Mouse (Mus musculus) liver, embryonic 14.5 days (tissue): ENCODE data around the gene Ptpn4. TPM values are rescaled to one million over a fixed set of nuclear protein-coding genes. Genes with fewer than 3 reads are reported as not detected.

ENCODE experiments used
- ATAC-seq: fragments of 200-750 bp; cut with Nextera tagmentation; 2 replicates; pipeline ENCODE4 v1.8.0; 2017; ENCODE audit warnings: moderate number of reproducible peaks, mild to moderate bottlenecking, moderate library complexity; ENCODE audit not compliant: insufficient read depth
- DNase-seq, 3 experiments: peaks; one replicate each; pipeline ENCODE4 v3.0.0-alpha.2; 2012 to 2013; ENCODE audit warnings: low read depth in 3 of 3, low spot score in 3 of 3
- H3K27ac ChIP-seq: fragments of 300-500 bp; sonication (generic); 2 replicates; pipeline ENCODE4 v1.5.1; 2014; ENCODE audit warnings: moderate library complexity, mild to moderate bottlenecking, control low read depth, inconsistent platforms
- H3K27me3 ChIP-seq: fragments of 300-500 bp; sonication (generic); 2 replicates; pipeline ENCODE4 v1.6.1; 2014; ENCODE audit warnings: mild to moderate bottlenecking, low read length, moderate library complexity; ENCODE audit not compliant: control insufficient read depth, insufficient read depth
- H3K36me3 ChIP-seq: fragments of 300-500 bp; sonication (generic); replicated peaks from 2 replicates; pipeline ENCODE4 v1.6.1; 2014; ENCODE audit warnings: low read depth; ENCODE audit not compliant: control insufficient read depth, insufficient read depth
- H3K4me1 ChIP-seq, 2 experiments: fragments of 200-500 bp in 1 of 2; fragments of 300-500 bp in 1 of 2; sonication (generic) in 1 of 2; replicated peaks; 2 replicates each; pipeline ENCODE4 v1.6.1; 2012 to 2014; ENCODE audit warnings: antibody characterized with exemption in 1 of 2, inconsistent platforms in 1 of 2, low read length in 1 of 2; ENCODE audit not compliant: control insufficient read depth in 2 of 2, insufficient read depth in 2 of 2
- H3K4me2 ChIP-seq: fragments of 300-500 bp; sonication (generic); 2 replicates; pipeline ENCODE4 v1.6.1; 2014; ENCODE audit warnings: low read depth, mild to moderate bottlenecking, control low read depth, moderate library complexity
- H3K4me3 ChIP-seq, 2 experiments: fragments of 200-500 bp in 1 of 2; fragments of 300-500 bp in 1 of 2; sonication (generic) in 1 of 2; 2 replicates each; pipeline ENCODE4 v1.5.1; 2012 to 2014; ENCODE audit warnings: low read depth in 2 of 2, low read length in 2 of 2, mild to moderate bottlenecking in 2 of 2, control low read depth in 1 of 2, inconsistent platforms in 1 of 2, moderate library complexity in 1 of 2; ENCODE audit not compliant: insufficient read depth in 1 of 2
- H3K9ac ChIP-seq: fragments of 300-500 bp; sonication (generic); replicated peaks from 2 replicates; pipeline ENCODE4 v1.6.1; 2014; ENCODE audit warnings: mild to moderate bottlenecking, control low read depth, moderate library complexity
- H3K9me3 ChIP-seq: fragments of 300-500 bp; sonication (generic); 2 replicates; pipeline ENCODE4 v1.6.1; 2016; ENCODE audit warnings: low read length, mixed read lengths; ENCODE audit not compliant: control insufficient read depth
- CTCF ChIP-seq: IDR thresholded peaks from 2 replicates; pipeline ENCODE4 v1.5.1; 2016; ENCODE audit warnings: antibody characterized with exemption, low read depth, control low read depth
- EP300 ChIP-seq: IDR thresholded peaks from 2 replicates; pipeline ENCODE4 v1.6.1; 2016; ENCODE audit warnings: antibody characterized with exemption, low read depth
- WGBS: fragments of 180-500 bp; shearing (Covaris S2); extraction: QIAGEN DNeasy Blood & Tissue Kit; methylation state at CpG from one replicate; pipeline ENCODE4 v1.1.7; 2014; ENCODE audit not compliant: insufficient replicate concordance; 5-methylcytosine and 5-hydroxymethylcytosine counted together
- polyA plus RNA-seq, 2 experiments: library from polyadenylated mRNA; depleted of rRNA in 1 of 2; stranded (reverse) in 1 of 2; unstranded in 1 of 2; fragments of >200 nt; fragmentation: Nextera tagmentation in 1 of 2; extraction: Ambion mirVana in 1 of 2; gene quantifications; 2 replicates each; pipeline versions ENCODE4 v1.2.1 to v1.2.3; 2012 to 2014

The Ptpn4 gene
- polyA plus RNA-seq, 2 experiments: 1.2 to 1.8 TPM

GRCm38 (mm10) chr1:119775915-119776314, 61.5 kb downstream of the Ptpn4 start:
- WGBS: 61% methylated on average over 2 of the region's 2 CpGs
- TF ChIP-seq CTCF (no peak), EP300 (no peak)
- Histone ChIP-seq H3K9ac (no peak overlapping the region), H3K4me1 (no peaks in the 10 kb centered on the region), H3K4me2 (no peak overlapping the region), H3K27ac (no peak overlapping the region), H3K4me3 (no peak overlapping the region), H3K36me3 (no peaks in the 10 kb centered on the region), H3K9me3 (no peaks in the 10 kb centered on the region), H3K27me3 (no peaks in the 10 kb centered on the region)
- ATAC-seq (no peak), DNase-seq (no peak)

DNA sequence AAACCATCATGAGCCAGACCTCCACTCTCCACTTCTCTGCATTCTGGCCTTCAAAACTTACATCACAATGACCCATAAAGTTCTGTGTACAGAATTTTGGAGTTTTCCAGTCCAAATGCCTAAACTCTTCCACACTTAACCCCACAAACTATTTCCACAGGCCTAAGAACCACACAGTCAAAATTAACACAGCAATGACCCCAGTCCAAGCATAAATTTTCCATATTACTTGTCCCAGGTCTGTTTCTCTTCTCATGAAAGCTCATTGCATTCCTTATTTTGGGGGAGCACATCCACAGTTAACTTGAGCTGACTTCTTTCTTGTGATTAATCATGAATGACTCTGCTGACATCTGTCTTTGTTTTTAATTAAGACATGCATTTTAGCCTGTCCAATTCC, 101.7 kb downstream of the Ptpn4 start:
- H3K27ac ChIP-seq: no peak overlapping the region
- H3K27me3 ChIP-seq: no peaks in the 10 kb centered on the region
- no peak overlapping the region for H3K4me3 ChIP-seq
- H3K9ac ChIP-seq: no peak overlapping the region
- H3K9me3 ChIP-seq: peaks cover 2% of the 10 kb centered on the region; the same call in 1 of the 2 replicates
- ATAC-seq (no peak), DNase-seq (no peak)
- H3K4me1 ChIP-seq: no peaks in the 10 kb centered on the region
- no peaks in the 10 kb centered on the region; the same call in 1 of the 2 replicates for H3K36me3 ChIP-seq
- H3K4me2 ChIP-seq: no peak overlapping the region
- no peak for TF ChIP-seq CTCF
- no peak for TF ChIP-seq EP300

GRCm38 (mm10) chr1:119734801-119735200, 102.6 kb downstream of the Ptpn4 start:
- Histone ChIP-seq H3K4me1 (no peaks in the 10 kb centered on the region), H3K27me3 (no peaks in the 10 kb centered on the region), H3K4me3 (no peak overlapping the region), H3K9me3 (no peaks in the 10 kb centered on the region; the same call in 1 of the 2 replicates), H3K9ac (no peak overlapping the region), H3K27ac (no peak overlapping the region), H3K36me3 (no peaks in the 10 kb centered on the region; the same call in 1 of the 2 replicates), H3K4me2 (no peak overlapping the region)
- WGBS: 90% methylated on average over 1 of the region's 1 CpGs
- DNase-seq (no peak), ATAC-seq (no peak)
- no peak for TF ChIP-seq CTCF
- TF ChIP-seq EP300: no peak

DNA sequence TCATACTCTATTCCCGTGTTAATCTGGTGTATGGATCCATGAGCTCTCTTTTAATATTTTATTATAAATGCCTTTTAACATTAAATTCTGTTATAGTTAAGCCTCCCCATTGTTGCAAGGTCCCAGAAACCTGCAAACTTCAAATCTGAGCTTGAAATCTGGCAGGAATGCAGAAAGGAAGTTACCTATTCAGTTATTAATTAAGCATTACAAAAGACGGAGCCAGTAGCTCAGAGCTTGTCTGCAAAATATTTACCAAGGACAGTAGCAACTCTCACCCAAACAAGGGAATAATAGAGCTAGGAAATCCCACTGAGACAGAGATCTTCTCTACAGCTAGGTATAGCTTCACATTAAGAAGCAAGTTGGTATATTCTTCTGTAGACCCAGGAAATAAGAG, 106.2 kb downstream of the Ptpn4 start:
- no peaks in the 10 kb centered on the region for H3K27me3 ChIP-seq
- H3K4me2 ChIP-seq: no peak overlapping the region
- ATAC-seq (no peak), DNase-seq (no peak)
- no peaks in the 10 kb centered on the region for H3K4me1 ChIP-seq
- H3K9ac ChIP-seq: no peak overlapping the region
- TF ChIP-seq EP300 (no peak), CTCF (no peak)
- H3K4me3 ChIP-seq: no peak overlapping the region
- 74% methylated on average over 2 of the region's 2 CpGs for WGBS
- no peaks in the 10 kb centered on the region for H3K9me3 ChIP-seq
- no peaks in the 10 kb centered on the region; the same call in 1 of the 2 replicates for H3K36me3 ChIP-seq
- H3K27ac ChIP-seq: no peak overlapping the region

DNA sequence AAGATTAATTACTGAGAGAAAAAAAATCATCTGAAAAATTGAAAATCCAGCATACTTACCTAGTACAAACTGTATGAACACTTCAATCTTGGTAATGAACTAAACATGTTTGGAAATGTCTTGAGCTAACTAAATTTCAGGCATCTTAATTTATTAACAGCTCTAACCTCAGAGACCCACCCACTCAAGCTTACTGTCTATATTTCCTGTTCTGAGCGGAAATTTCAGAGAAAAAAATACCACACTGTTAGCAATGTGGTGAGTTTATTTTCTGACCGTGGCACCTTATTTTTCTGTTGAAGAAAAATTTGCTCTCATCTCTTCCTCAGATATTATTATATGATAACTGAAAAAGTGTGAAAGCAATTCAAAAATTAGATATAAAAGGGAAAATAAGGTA, 124.4 kb downstream of the Ptpn4 start:
- no peak overlapping the region for H3K4me2 ChIP-seq
- no peak overlapping the region for H3K27ac ChIP-seq
- ATAC-seq: no peak
- no peaks in the 10 kb centered on the region for H3K9me3 ChIP-seq
- H3K36me3 ChIP-seq: no peaks in the 10 kb centered on the region
- WGBS: 49% methylated on average over 2 of the region's 2 CpGs
- no peak overlapping the region for H3K4me3 ChIP-seq
- no peak for DNase-seq
- no peaks in the 10 kb centered on the region for H3K4me1 ChIP-seq
- no peaks in the 10 kb centered on the region for H3K27me3 ChIP-seq
- TF ChIP-seq EP300 (no peak), CTCF (no peak)
- no peak overlapping the region for H3K9ac ChIP-seq
